Mouse (Mus musculus): Measurements from ENCODE around the gene Slc22a6. TPM values are rescaled to one million over a fixed set of nuclear protein-coding genes. Genes with fewer than 3 reads are reported as not detected.

Slc22a6 gene
- polyA plus RNA-seq, 1 experiment from 2014 or later, result not detected

GRCm38 (mm10) chr19:8661821-8662307 is 44.0 kb downstream of the Slc22a6 start:
- Histone ChIP-seq H3K9ac (peak overlapping the region; percentile 81), H3K4me1 (peaks cover 18% of the 10 kb centered on the region), H3K27me3 (replicated peaks) (peaks cover 46% of the 10 kb centered on the region), H3K27ac (replicated peaks) (no peak overlapping the region), H3K4me3 (peak overlapping the region; percentile 58), H3K36me3 (no peaks in the 10 kb centered on the region), H3K4me2 (peak overlapping the region; percentile 96), H3K9me3 (no peaks in the 10 kb centered on the region)
- WGBS, result 1% methylated on average over 35 of the region's 35 CpGs
- no peak for ATAC-seq (ENCODE audit: extremely low read depth, insufficient number of reproducible peaks, low FRiP score, low TSS enrichment)

- no peak overlapping the region for H3K27ac ChIP-seq (replicated peaks)
- H3K27me3 ChIP-seq (replicated peaks), result peaks cover 46% of the 10 kb centered on the region
- no peaks in the 10 kb centered on the region for H3K36me3 ChIP-seq
- H3K4me3 ChIP-seq, result peak overlapping the region; percentile 58
- H3K9ac ChIP-seq, result peak overlapping the region; percentile 81
- peak overlapping the region; percentile 96 for H3K4me2 ChIP-seq
- 2% methylated on average over 11 of the region's 11 CpGs for WGBS
- no peak for ATAC-seq (ENCODE audit: extremely low read depth, insufficient number of reproducible peaks, low FRiP score, low TSS enrichment)
- peaks cover 18% of the 10 kb centered on the region for H3K4me1 ChIP-seq
- no peaks in the 10 kb centered on the region for H3K9me3 ChIP-seq
Measured at GRCm38 (mm10) chr19:8662337-8662736, 44.5 kb downstream of the Slc22a6 start.

- no peaks in the 10 kb centered on the region for H3K36me3 ChIP-seq
- peak within 1 kb of the TSS; percentile 96 for H3K4me2 ChIP-seq
- peaks cover 43% of the 10 kb centered on the region for H3K27me3 ChIP-seq (replicated peaks)
- H3K27ac ChIP-seq (replicated peaks), result no peak within 1 kb of the TSS
- peaks cover 18% of the 10 kb centered on the region for H3K4me1 ChIP-seq
- H3K4me3 ChIP-seq, result 0 out of 2 replicates have a peak within 1 kb of the TSS, but pooled peaks have one; percentile 58
- H3K9me3 ChIP-seq, result no peaks in the 10 kb centered on the region
- no peak for ATAC-seq (ENCODE audit: extremely low read depth, insufficient number of reproducible peaks, low FRiP score, low TSS enrichment)
- H3K9ac ChIP-seq, result 0 out of 2 replicates have a peak within 1 kb of the TSS, but pooled peaks have one; percentile 19
- WGBS, result 72% methylated on average over 9 of the region's 9 CpGs
Measured at GRCm38 (mm10) chr19:8663360-8663839, 45.6 kb downstream of the Slc22a6 start, which contains the start of gene Chrm1. Chrm1 (plus strand) TSS chr19:8663789.

DNA sequence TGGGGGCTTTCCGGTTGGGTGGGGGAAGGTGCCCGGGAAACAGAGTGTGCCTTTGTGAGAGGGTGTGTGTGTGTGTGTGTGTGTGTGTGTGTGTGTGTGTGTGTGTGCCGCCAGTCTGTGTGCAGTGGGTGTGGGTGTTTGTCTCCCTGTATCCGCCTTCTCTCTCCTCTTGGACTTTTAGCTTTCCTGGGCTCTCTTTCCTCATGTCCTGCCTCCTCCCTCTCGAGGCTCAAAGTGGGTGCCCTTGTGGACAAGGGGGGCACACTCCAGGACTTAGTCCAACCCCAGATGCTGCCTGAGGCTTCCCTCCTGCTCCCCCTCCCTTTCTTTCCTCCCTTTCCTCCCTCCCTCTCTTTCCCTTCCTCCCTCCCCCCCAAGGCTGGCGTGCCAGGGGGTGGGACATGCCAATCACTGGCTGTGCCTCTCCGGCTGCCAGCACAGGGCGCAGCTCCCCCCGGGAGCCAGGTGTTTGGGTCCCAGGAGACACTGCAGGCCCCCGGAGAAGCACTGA is 46.1 kb downstream of the Slc22a6 start:
- Histone ChIP-seq H3K27ac (replicated peaks) (no peak overlapping the region), H3K36me3 (no peaks in the 10 kb centered on the region), H3K4me2 (peak overlapping the region; percentile 22; the same call in 1 of the 2 replicates), H3K4me3 (no peak overlapping the region), H3K4me1 (peaks cover 18% of the 10 kb centered on the region), H3K9ac (0 out of 2 replicates have a peak overlapping the region, but pooled peaks have one; percentile 19), H3K9me3 (no peaks in the 10 kb centered on the region), H3K27me3 (replicated peaks) (peaks cover 43% of the 10 kb centered on the region)
- ATAC-seq (ENCODE audit: extremely low read depth, insufficient number of reproducible peaks, low FRiP score, low TSS enrichment), result no peak
- WGBS, result 43% methylated on average over 8 of the region's 10 CpGs

DNA sequence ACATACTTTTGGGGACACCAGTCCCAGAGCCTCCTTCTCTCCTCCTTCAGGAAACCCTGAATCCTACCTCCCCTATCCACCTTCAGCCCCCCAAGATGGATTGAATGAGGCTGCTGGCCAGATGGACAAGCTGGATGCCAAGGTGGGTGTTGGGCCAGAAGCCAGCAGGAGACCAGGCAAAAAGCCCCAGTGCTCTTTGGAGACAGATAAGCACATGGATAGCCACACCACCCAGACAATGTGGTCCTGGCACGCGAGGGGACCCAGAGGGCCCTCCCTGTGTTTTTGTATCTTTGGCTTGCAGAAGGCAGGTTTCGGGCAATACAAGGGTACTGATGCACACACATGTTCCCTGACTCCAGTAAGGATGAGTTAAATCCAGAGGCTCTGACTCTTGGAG is 47.0 kb downstream of the Slc22a6 start:
- H3K4me3 ChIP-seq, result no peak overlapping the region
- H3K4me2 ChIP-seq, result no peak overlapping the region
- no peak overlapping the region for H3K9ac ChIP-seq
- WGBS, result 67% methylated on average over 3 of the region's 3 CpGs
- no peak for ATAC-seq (ENCODE audit: extremely low read depth, insufficient number of reproducible peaks, low FRiP score, low TSS enrichment)
- no peak overlapping the region for H3K27ac ChIP-seq (replicated peaks)
- H3K9me3 ChIP-seq, result no peaks in the 10 kb centered on the region
- H3K4me1 ChIP-seq, result peaks cover 18% of the 10 kb centered on the region
- H3K36me3 ChIP-seq, result no peaks in the 10 kb centered on the region
- H3K27me3 ChIP-seq (replicated peaks), result peaks cover 43% of the 10 kb centered on the region

GRCm38 (mm10) chr19:8665746-8666145 is 47.9 kb downstream of the Slc22a6 start:
- H3K9ac ChIP-seq, result no peak overlapping the region
- WGBS, result 68% methylated on average over 5 of the region's 5 CpGs
- ATAC-seq (ENCODE audit: extremely low read depth, insufficient number of reproducible peaks, low FRiP score, low TSS enrichment), result no peak

GRCm38 (mm10) chr19:8672859-8673258 is 55.0 kb downstream of the Slc22a6 start:
- 75% methylated on average over 3 of the region's 3 CpGs for WGBS
- Histone ChIP-seq H3K27me3 (replicated peaks) (peaks cover 3% of the 10 kb centered on the region), H3K9ac (no peak overlapping the region), H3K4me2 (no peak overlapping the region), H3K36me3 (no peaks in the 10 kb centered on the region), H3K4me3 (no peak overlapping the region), H3K27ac (replicated peaks) (no peak overlapping the region), H3K4me1 (peaks cover 6% of the 10 kb centered on the region), H3K9me3 (no peaks in the 10 kb centered on the region)
- no peak for ATAC-seq (ENCODE audit: extremely low read depth, insufficient number of reproducible peaks, low FRiP score, low TSS enrichment)

More at GRCm38 (mm10) chr19:8665746-8666145, 47.9 kb downstream of the Slc22a6 start:
- peaks cover 41% of the 10 kb centered on the region for H3K27me3 ChIP-seq (replicated peaks)
- no peaks in the 10 kb centered on the region for H3K9me3 ChIP-seq
- no peak overlapping the region for H3K27ac ChIP-seq (replicated peaks)
- no peaks in the 10 kb centered on the region for H3K36me3 ChIP-seq
- H3K4me3 ChIP-seq, result no peak overlapping the region
- peaks cover 18% of the 10 kb centered on the region for H3K4me1 ChIP-seq
- no peak overlapping the region for H3K4me2 ChIP-seq

GRCm38 (mm10) chr19:8673336-8674063 is 55.7 kb downstream of the Slc22a6 start:
- Histone ChIP-seq H3K4me3 (no peak overlapping the region), H3K36me3 (no peaks in the 10 kb centered on the region), H3K27me3 (replicated peaks) (peaks cover 7% of the 10 kb centered on the region), H3K27ac (replicated peaks) (no peak overlapping the region), H3K4me1 (peaks cover 6% of the 10 kb centered on the region), H3K9me3 (no peaks in the 10 kb centered on the region), H3K9ac (no peak overlapping the region), H3K4me2 (no peak overlapping the region)
- 27% methylated on average over 9 of the region's 9 CpGs for WGBS
- no peak for ATAC-seq (ENCODE audit: extremely low read depth, insufficient number of reproducible peaks, low FRiP score, low TSS enrichment)

Other genes starting within 250 kb of the Slc22a6 start
- 0.09 TPM in 1 of 2 replicates, not detected in the other for gene Slc22a30, start 212.9 kb upstream of the Slc22a6 start, polyA plus RNA-seq (2015; fragmentation: Nextera tagmentation; extraction: Ambion mirVana)
- gene Slc22a8, start 26.8 kb upstream of the Slc22a6 start, polyA plus RNA-seq (2015; fragmentation: Nextera tagmentation; extraction: Ambion mirVana), result 0.04 and 0.06 TPM in 2 replicates
- gene Chrm1, start 45.8 kb downstream of the Slc22a6 start, polyA plus RNA-seq (2015; fragmentation: Nextera tagmentation; extraction: Ambion mirVana), result 0.04 TPM in 1 of 2 replicates, not detected in the other
- gene Slc3a2, start 105.3 kb downstream of the Slc22a6 start, polyA plus RNA-seq (2015; fragmentation: Nextera tagmentation; extraction: Ambion mirVana), result 72.8 and 74.8 TPM in 2 replicates
- 54.1 and 60.0 TPM in 2 replicates for gene Wdr74, start 117.8 kb downstream of the Slc22a6 start, polyA plus RNA-seq (2015; fragmentation: Nextera tagmentation; extraction: Ambion mirVana)
- 1.3 and 1.4 TPM in 2 replicates for gene 1700092M07Rik, start 122.7 kb downstream of the Slc22a6 start, polyA plus RNA-seq (2015; fragmentation: Nextera tagmentation; extraction: Ambion mirVana)
- gene Stx5a, start 123.4 kb downstream of the Slc22a6 start, polyA plus RNA-seq (2015; fragmentation: Nextera tagmentation; extraction: Ambion mirVana), result 81.1 and 87.5 TPM in 2 replicates
- 123 and 124 TPM in 2 replicates for gene Nxf1, start 139.0 kb downstream of the Slc22a6 start, polyA plus RNA-seq (2015; fragmentation: Nextera tagmentation; extraction: Ambion mirVana)
- gene Tmem223, start 153.0 kb downstream of the Slc22a6 start, polyA plus RNA-seq (2015; fragmentation: Nextera tagmentation; extraction: Ambion mirVana), result 154 and 167 TPM in 2 replicates
- 54.5 and 60.7 TPM in 2 replicates for gene Tmem179b, start 156.4 kb downstream of the Slc22a6 start, polyA plus RNA-seq (2015; fragmentation: Nextera tagmentation; extraction: Ambion mirVana)
- 18.2 and 19.6 TPM in 2 replicates for gene Taf6l, start 168.4 kb downstream of the Slc22a6 start, polyA plus RNA-seq (2015; fragmentation: Nextera tagmentation; extraction: Ambion mirVana)
- gene Polr2g, start 180.5 kb downstream of the Slc22a6 start, polyA plus RNA-seq (2015; fragmentation: Nextera tagmentation; extraction: Ambion mirVana), result 129 and 143 TPM in 2 replicates
- 3.7 and 3.9 TPM in 2 replicates for gene Zbtb3, start 184.5 kb downstream of the Slc22a6 start, polyA plus RNA-seq (2015; fragmentation: Nextera tagmentation; extraction: Ambion mirVana)
- gene Ttc9c, start 201.3 kb downstream of the Slc22a6 start, polyA plus RNA-seq (2015; fragmentation: Nextera tagmentation; extraction: Ambion mirVana), result 32.9 and 38.9 TPM in 2 replicates
- 2.9 TPM in 2 replicates for gene Hnrnpul2, start 202.0 kb downstream of the Slc22a6 start, polyA plus RNA-seq (2015; fragmentation: Nextera tagmentation; extraction: Ambion mirVana)
- not detected in 2 replicates for gene AC129217.1, start 211.7 kb downstream of the Slc22a6 start, polyA plus RNA-seq (2015; fragmentation: Nextera tagmentation; extraction: Ambion mirVana)
- gene Bscl2, start 219.4 kb downstream of the Slc22a6 start, polyA plus RNA-seq (2015; fragmentation: Nextera tagmentation; extraction: Ambion mirVana), result 44.6 and 45.3 TPM in 2 replicates
- 2.2 TPM in 2 replicates for gene Gng3, start 221.2 kb downstream of the Slc22a6 start, polyA plus RNA-seq (2015; fragmentation: Nextera tagmentation; extraction: Ambion mirVana)
- gene Lrrn4cl, start 232.7 kb downstream of the Slc22a6 start, polyA plus RNA-seq (2015; fragmentation: Nextera tagmentation; extraction: Ambion mirVana), result 0.79 and 0.88 TPM in 2 replicates